Mouse (Mus musculus) midbrain, embryonic 13.5 days (tissue): ENCODE measurements around the gene Myoz1. TPM values are rescaled to one million over a fixed set of nuclear protein-coding genes. Genes with fewer than 3 reads are reported as not detected.
"Not testable (repeated sequence)": the region's sequence is repeated elsewhere in the genome, so short reads cannot be mapped to it uniquely, and the experiment has no call there.

Experiments
- ATAC-seq: fragments of 200-750 bp; cut with Nextera tagmentation; 2 replicates; pipeline ENCODE4 v1.8.0; 2017; ENCODE audit warnings: mild to moderate bottlenecking, moderate TSS enrichment, moderate library complexity
- H3K27ac ChIP-seq: fragments of 300-500 bp; sonication (generic); 2 replicates; pipeline ENCODE4 v1.5.1; 2015; ENCODE audit warnings: inconsistent platforms, mild to moderate bottlenecking, moderate library complexity
- H3K27me3 ChIP-seq: fragments of 300-500 bp; sonication (generic); 2 replicates; pipeline ENCODE4 v1.6.1; 2015; ENCODE audit warnings: mild to moderate bottlenecking, inconsistent platforms
- H3K36me3 ChIP-seq: fragments of 300-500 bp; sonication (generic); 2 replicates; pipeline ENCODE4 v1.6.1; 2015; ENCODE audit warnings: mild to moderate bottlenecking, inconsistent platforms
- H3K4me1 ChIP-seq: fragments of 300-500 bp; sonication (generic); replicated peaks from 2 replicates; pipeline ENCODE4 v1.6.1; 2015; ENCODE audit warnings: inconsistent platforms
- H3K4me2 ChIP-seq: fragments of 300-500 bp; sonication (generic); replicated peaks from 2 replicates; pipeline ENCODE4 v1.6.1; 2015; ENCODE audit warnings: moderate library complexity, mild to moderate bottlenecking, inconsistent platforms
- H3K4me3 ChIP-seq: fragments of 300-500 bp; sonication (generic); replicated peaks from 2 replicates; pipeline ENCODE4 v1.5.1; 2015; ENCODE audit warnings: mild to moderate bottlenecking, inconsistent platforms
- H3K9ac ChIP-seq: fragments of 300-500 bp; sonication (generic); replicated peaks from 2 replicates; pipeline ENCODE4 v1.6.1; 2015; ENCODE audit warnings: mild to moderate bottlenecking, inconsistent platforms
- H3K9me3 ChIP-seq: fragments of 300-500 bp; sonication (generic); 2 replicates; pipeline ENCODE4 v1.6.1; 2016; ENCODE audit warnings: mild to moderate bottlenecking, inconsistent platforms
- WGBS: fragments of 180-500 bp; shearing (Covaris S2); methylation state at CpG from one replicate; pipeline ENCODE4 v1.1.7; 2015; 5-methylcytosine and 5-hydroxymethylcytosine counted together
- polyA plus RNA-seq: library from polyadenylated mRNA; unstranded; fragments of >200 nt; fragmentation: Nextera tagmentation; extraction: Ambion mirVana; gene quantifications from 2 replicates; pipeline ENCODE4 v1.2.1, GENCODE M21; 2015

The Myoz1 gene
- not detected in 2 replicates for polyA plus RNA-seq

DNA sequence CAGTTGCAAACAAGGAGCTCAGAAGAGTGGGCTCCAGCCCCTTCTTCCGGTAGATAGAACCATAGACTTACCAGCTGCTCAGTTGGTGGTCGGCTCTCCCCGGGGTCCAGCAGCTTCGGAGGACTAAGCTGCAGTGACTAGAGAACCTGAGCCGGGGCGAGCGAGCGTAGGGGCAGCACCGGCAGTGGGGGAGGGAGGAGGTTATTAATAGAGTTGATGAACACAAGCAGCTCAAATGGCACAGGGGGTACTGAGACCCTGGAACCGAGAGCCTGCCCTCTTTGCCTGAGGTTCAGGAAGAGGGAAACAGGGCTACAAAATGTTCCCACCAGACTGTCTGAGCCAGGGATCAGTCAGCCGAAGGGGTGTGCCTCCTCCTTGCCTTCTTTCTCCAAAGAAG lies at the start of gene Myoz1:
TSS of gene Myoz1 (minus strand) at position 180 of the 400 bp plus-strand sequence.
- H3K36me3 ChIP-seq, result no peaks in the 10 kb centered on the region
- no peak within 1 kb of the TSS for H3K4me2 ChIP-seq
- H3K27me3 ChIP-seq, result 0 out of 2 replicates have a peak, but pooled peaks cover 5% of the 10 kb centered on the region
- H3K27ac ChIP-seq, result no peak within 1 kb of the TSS
- H3K9me3 ChIP-seq, result no peaks in the 10 kb centered on the region
- peaks cover 4% of the 10 kb centered on the region for H3K4me1 ChIP-seq
- ATAC-seq, result no peak
- no peak within 1 kb of the TSS for H3K9ac ChIP-seq
- no peak within 1 kb of the TSS for H3K4me3 ChIP-seq
- WGBS, result 34% methylated on average over 11 of the region's 11 CpGs

DNA sequence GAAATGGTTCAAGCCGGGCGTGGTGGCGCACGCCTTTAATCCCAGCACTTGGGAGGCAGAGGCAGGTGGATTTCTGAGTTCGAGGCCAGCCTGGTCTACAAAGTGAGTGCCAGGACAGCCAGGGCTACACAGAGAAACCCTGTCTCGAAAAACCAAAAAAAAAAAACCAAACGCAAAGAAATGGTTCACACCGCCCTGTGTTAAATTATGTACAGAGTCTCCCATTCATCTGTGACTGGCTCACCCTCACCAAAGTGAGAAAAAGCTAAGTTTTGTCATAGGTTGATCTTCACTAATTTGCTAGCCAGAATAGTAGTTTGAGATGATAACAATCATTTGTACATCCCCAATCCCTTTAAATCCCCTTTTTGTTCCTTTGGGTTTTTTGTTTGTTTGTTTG lies 47.1 kb upstream of the Myoz1 start:
- 11% methylated on average over 8 of the region's 8 CpGs for WGBS

DNA sequence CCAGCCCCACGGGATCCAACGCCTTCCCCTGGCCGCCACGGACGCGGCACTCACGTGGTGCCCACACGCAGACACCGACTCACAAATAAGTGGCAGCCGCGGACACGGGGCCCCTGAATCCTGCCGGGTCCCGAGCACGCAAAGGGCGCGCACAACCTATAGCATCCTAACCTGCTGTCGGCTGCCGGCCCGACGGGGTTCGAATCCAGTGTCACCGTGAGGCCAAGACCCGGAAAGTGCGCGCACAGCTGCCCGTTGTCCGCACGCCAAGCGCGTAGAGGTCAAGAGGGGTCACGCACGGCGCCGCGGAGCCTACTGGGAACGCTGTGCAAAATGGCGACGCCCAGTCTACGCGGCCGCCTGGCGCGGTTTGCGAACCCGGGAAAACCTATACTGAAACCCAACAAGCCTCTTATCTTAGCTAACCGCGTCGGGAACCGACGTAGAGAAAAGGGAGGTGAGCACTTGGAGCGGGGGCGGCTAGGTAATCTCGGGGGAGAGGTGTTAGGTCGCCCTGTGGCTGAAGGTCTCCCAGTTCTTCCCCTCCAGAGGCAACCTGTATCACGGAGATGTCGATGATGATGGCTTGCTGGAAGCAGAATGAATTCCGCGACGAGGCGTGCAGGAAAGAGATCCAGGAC lies 46.5 kb upstream of the Myoz1 start, which contains the start of gene Chchd1:
TSS of gene Chchd1 (plus strand) at position 266 of the 641 bp plus-strand sequence.
- peak within 1 kb of the TSS; percentile 85 for H3K9ac ChIP-seq
- ATAC-seq, result peak; percentile 69
- no peaks in the 10 kb centered on the region for H3K9me3 ChIP-seq
- H3K4me3 ChIP-seq, result peak within 1 kb of the TSS; percentile 67
- peaks cover 21% of the 10 kb centered on the region for H3K36me3 ChIP-seq
- peak within 1 kb of the TSS; percentile 91 for H3K27ac ChIP-seq
- peaks cover 55% of the 10 kb centered on the region for H3K4me1 ChIP-seq
- H3K27me3 ChIP-seq, result no peaks in the 10 kb centered on the region
- peak within 1 kb of the TSS; percentile 57 for H3K4me2 ChIP-seq
- WGBS, result under 1% methylated on average over 61 of the region's 61 CpGs

More for the DNA sequence above, 47.1 kb upstream of the Myoz1 start:
- Histone ChIP-seq H3K9ac (peak overlapping the region; percentile 85), H3K4me3 (peak overlapping the region; percentile 67), H3K27ac (peak overlapping the region; percentile 91), H3K4me1 (peaks cover 53% of the 10 kb centered on the region), H3K4me2 (peak overlapping the region; percentile 57), H3K36me3 (peaks cover 15% of the 10 kb centered on the region)
- H3K9me3 ChIP-seq, H3K27me3 ChIP-seq, ATAC-seq: not testable (repeated sequence)

DNA sequence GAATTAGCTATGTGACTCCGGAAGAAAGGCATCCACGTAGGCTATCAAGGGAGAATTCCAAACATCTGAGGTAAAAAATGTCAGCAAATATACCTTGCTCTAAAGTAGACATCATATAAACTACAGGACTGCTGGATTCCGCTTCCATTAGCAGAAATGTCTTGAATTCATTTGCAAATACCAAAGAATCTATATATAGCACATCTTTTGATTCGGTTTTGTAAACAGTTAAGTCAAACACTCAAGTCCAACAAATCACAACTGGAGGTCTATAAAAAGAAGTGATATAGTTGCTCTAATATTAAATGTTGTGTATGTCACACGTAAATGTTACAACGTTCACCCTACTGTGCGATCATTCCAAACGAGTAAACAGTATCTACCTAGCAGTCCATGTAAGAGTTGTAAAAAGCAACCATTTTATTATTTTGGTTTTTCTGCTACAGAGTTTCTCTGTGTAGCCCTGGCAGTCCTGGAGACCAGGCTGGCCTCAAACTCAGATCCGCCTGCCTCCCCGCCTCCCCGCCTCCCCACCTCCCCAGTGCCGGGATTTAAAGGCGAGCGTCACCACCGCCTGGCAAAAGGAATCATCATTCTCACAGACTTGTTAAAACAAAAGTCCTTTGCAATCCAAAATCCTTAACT lies 45.9 kb upstream of the Myoz1 start:
- Histone ChIP-seq H3K9ac (peak overlapping the region; percentile 85), H3K9me3 (no peaks in the 10 kb centered on the region), H3K36me3 (peaks cover 21% of the 10 kb centered on the region), H3K4me1 (peaks cover 62% of the 10 kb centered on the region), H3K27me3 (no peaks in the 10 kb centered on the region), H3K4me3 (peak overlapping the region; percentile 67), H3K4me2 (peak overlapping the region; percentile 57), H3K27ac (peak overlapping the region; percentile 91)
- 14% methylated on average over 15 of the region's 15 CpGs for WGBS
- ATAC-seq, result peak; percentile 32

DNA sequence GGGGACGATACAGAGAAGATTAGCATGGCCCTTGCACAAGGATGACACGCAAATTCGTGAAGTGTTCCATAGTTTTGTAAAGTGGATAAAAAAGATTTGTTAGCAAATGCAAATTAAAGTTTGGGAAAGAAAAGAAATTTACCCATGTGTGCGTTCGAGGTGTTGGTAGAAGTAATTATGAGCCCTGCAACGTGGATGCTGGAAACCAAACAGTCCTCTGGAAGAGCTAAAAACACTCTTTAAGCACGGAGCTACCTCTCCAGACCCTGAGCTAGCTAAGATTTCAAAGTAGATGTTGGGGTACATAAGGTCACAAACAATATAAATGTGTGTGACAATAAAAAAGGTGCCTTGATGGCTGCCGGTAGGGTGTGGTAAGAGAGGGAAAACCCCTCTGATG lies 45.2 kb upstream of the Myoz1 start:
- Histone ChIP-seq H3K36me3 (peaks cover 21% of the 10 kb centered on the region), H3K9ac (peak overlapping the region; percentile 85; the same call in 1 of the 2 replicates), H3K27ac (no peak overlapping the region), H3K4me2 (peak overlapping the region; percentile 57), H3K4me1 (peaks cover 65% of the 10 kb centered on the region), H3K4me3 (peak overlapping the region; percentile 67), H3K9me3 (no peaks in the 10 kb centered on the region), H3K27me3 (no peaks in the 10 kb centered on the region)
- no peak for ATAC-seq
- 85% methylated on average over 8 of the region's 8 CpGs for WGBS

DNA sequence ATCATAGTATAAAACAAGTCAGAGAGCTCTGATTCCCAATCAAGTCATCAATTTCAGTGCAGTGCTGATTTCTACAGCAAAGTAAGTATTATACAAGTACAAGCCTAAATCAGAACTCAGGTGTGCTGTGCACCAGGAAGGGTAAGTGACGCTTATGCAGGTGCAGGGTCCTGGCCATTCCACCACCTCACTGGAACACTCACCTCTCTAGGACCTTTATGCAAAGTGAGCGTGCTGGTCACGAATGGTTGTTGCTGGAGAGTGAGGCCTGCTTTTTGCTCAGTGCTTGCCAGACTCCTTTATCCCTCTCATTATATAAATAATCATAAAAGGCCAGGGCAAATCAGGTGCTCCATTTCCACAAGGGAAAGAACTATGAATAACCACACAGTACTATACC lies 44.0 kb upstream of the Myoz1 start:
- 82% methylated on average over 3 of the region's 3 CpGs for WGBS
- H3K4me1 ChIP-seq, result peaks cover 73% of the 10 kb centered on the region
- H3K27me3 ChIP-seq, result no peaks in the 10 kb centered on the region
- H3K27ac ChIP-seq, result no peak overlapping the region
- H3K4me3 ChIP-seq, result no peak overlapping the region
- no peak for ATAC-seq
- no peaks in the 10 kb centered on the region for H3K9me3 ChIP-seq
- no peak overlapping the region for H3K9ac ChIP-seq
- H3K4me2 ChIP-seq, result no peak overlapping the region
- H3K36me3 ChIP-seq, result peaks cover 20% of the 10 kb centered on the region

DNA sequence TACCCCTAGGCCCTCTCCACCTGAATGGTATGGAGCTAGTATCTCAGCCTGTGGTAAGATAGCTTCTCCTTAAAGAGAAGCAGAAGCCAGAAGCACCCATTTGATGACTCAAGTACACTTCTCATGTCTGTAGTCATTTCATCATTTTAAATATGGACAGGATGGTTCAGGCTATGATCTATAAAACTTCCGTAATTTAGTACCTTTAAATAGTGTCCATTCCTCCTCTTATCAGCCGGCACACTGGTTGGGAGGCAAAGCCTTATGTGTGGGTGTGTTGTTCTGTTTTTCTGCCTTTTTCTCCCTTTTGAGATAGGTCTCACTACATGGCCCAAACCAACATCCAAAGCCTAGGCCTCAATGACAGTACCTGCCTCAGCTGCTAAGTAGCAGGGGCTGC lies 42.2 kb upstream of the Myoz1 start:
- H3K4me3 ChIP-seq, result no peak overlapping the region; the same call in 1 of the 2 replicates
- ATAC-seq, result no peak

DNA sequence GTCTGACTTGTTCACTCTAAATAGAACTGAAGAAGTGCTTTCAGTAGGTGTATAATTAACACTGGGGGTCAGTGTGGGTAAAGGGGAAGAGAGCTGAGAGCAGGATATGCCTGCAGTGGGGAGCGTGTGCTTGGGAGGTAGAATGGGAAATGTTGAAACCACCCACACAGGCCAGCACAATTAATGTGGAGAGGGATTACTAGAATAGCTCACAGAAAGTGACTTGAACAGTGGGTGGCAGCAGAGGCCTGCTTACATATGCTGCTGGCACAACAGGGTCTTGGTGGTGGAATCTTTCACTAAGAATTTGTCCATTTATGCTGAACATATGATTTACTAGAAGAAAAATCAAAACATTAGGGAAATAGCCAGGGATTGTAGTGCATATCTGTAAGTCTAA lies 40.6 kb upstream of the Myoz1 start:
- Histone ChIP-seq H3K4me3 (peak overlapping the region; percentile 83), H3K9me3 (no peaks in the 10 kb centered on the region), H3K4me1 (peaks cover 70% of the 10 kb centered on the region), H3K4me2 (peak overlapping the region; percentile 88), H3K27me3 (no peaks in the 10 kb centered on the region), H3K27ac (no peak overlapping the region), H3K36me3 (peaks cover 34% of the 10 kb centered on the region), H3K9ac (peak overlapping the region; percentile 89)
- WGBS, result 15% methylated on average over 1 of the region's 1 CpGs
- ATAC-seq, result no peak

More for the DNA sequence above, 42.2 kb upstream of the Myoz1 start:
- peaks cover 76% of the 10 kb centered on the region for H3K4me1 ChIP-seq
- H3K36me3 ChIP-seq, result peaks cover 19% of the 10 kb centered on the region
- WGBS, result 94% methylated on average over 2 of the region's 2 CpGs
- H3K9ac ChIP-seq, result peak overlapping the region; percentile 89
- H3K9me3 ChIP-seq, result no peaks in the 10 kb centered on the region
- no peak overlapping the region for H3K27ac ChIP-seq
- H3K27me3 ChIP-seq, result no peaks in the 10 kb centered on the region
- peak overlapping the region; percentile 88 for H3K4me2 ChIP-seq

DNA sequence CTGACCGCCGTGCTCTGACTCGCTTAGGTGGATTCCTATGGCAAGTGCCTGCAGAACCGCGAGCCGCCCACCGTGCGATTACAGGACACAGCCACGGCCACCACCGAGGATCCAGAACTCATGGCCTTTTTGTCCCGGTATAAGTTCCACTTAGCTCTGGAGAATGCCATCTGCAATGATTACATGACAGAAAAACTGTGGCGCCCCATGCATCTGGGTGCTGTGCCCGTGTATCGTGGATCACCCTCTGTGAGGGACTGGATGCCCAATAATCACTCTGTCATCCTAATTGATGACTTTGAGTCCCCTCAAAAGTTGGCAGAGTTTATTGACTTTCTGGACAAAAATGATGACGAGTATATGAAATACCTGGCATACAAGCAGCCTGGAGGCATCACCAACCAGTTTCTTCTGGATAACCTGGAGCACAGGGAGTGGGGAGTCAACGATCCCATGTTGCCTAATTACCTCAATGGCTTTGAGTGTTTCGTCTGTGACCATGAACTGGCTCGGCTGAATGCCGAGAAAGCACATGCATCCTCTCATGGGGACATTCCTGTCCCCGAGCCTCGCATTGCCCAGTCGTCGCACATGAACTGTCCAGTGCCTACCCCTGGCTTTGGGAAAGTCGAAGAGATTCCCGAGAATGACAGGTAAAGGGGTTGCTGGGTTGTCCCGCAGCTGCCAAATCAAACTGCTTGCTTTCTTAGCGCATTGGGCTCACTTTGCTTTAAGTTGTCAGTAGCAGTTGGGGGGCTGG lies 39.6 kb upstream of the Myoz1 start:
- H3K27me3 ChIP-seq, result no peaks in the 10 kb centered on the region
- peak overlapping the region; percentile 89 for H3K9ac ChIP-seq
- 13% methylated on average over 25 of the region's 27 CpGs for WGBS
- peak overlapping the region; percentile 83 for H3K4me3 ChIP-seq
- peak overlapping the region; percentile 88 for H3K4me2 ChIP-seq
- no peak for ATAC-seq
- H3K9me3 ChIP-seq, result no peaks in the 10 kb centered on the region
- H3K4me1 ChIP-seq, result peaks cover 60% of the 10 kb centered on the region
- peaks cover 45% of the 10 kb centered on the region for H3K36me3 ChIP-seq
- H3K27ac ChIP-seq, result peak overlapping the region; percentile 98

DNA sequence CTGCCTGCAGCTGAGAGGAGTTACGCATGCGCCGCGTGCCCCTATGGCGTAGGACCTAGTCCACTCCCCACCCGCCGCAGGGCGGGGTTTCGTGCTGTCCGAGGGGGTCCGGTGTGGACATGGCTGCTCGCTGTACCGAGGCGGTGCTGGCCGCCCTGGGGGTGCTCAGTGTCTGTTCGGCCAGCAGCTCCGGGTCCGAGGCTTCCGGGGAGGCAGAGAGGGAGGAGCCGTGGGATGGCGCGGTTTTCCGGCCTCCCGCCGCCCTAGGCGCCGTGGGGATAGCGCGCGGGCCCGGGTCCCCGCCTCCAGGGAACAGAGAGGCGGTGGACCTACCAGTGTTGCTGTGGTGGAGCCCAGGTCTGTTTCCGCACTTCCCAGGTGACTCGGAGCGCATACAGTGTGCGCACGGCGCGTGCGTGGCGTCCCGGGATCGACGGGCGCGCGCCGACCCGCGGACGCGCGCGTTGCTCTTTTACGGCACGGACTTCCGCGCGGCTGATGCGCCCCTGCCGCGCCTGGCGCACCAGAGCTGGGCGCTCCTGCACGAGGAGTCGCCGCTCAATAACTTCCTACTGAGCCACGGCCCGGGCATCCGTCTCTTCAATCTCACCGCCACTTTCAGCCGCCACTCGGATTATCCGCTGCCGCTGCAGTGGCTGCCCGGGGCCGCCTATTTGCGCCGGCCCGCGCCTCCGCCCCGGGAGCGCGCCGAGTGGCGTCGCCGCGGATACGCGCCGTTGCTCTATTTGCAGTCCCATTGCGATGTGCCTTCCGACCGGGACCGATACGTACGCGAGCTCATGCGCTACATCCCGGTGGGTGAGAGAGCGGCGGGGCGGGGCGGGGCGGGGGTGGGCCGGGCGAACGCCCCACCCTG lies 38.8 kb upstream of the Myoz1 start, which contains the start of gene Fut11:
TSS of gene Fut11 (plus strand) at position 85 of the 877 bp plus-strand sequence.
- ATAC-seq, result peak; percentile 95
- H3K4me1 ChIP-seq, result peaks cover 52% of the 10 kb centered on the region

More for the DNA sequence above, 38.8 kb upstream of the Myoz1 start, which contains the start of gene Fut11:
- H3K9me3 ChIP-seq, result no peaks in the 10 kb centered on the region
- H3K9ac ChIP-seq, result peak within 1 kb of the TSS; percentile 89
- H3K36me3 ChIP-seq, result peaks cover 51% of the 10 kb centered on the region
- H3K27me3 ChIP-seq, result no peaks in the 10 kb centered on the region
- peak within 1 kb of the TSS; percentile 88 for H3K4me2 ChIP-seq
- WGBS, result under 1% methylated on average over 106 of the region's 111 CpGs
- peak within 1 kb of the TSS; percentile 83 for H3K4me3 ChIP-seq
- H3K27ac ChIP-seq, result peak within 1 kb of the TSS; percentile 98
